Mouse (Mus musculus) bone marrow, adult 2 months (tissue): ENCODE results near the gene Morn3. TPM values are rescaled to one million over a fixed set of nuclear protein-coding genes. Genes with fewer than 3 reads are reported as not detected.

Experiments
- H3K27ac ChIP-seq: fragments of 200-500 bp; 2 replicates; pipeline ENCODE4 v1.5.1; 2012; ENCODE audit warnings: low read depth, mild to moderate bottlenecking, control low read depth, inconsistent platforms, low read length; ENCODE audit not compliant: control insufficient read depth, poor library complexity, insufficient read depth
- H3K4me1 ChIP-seq: fragments of 200-500 bp; 2 replicates; pipeline ENCODE4 v1.6.1; 2011; ENCODE audit warnings: low read length; ENCODE audit not compliant: control insufficient read depth, insufficient read depth
- H3K4me3 ChIP-seq: fragments of 200-500 bp; replicated peaks from 2 replicates; pipeline ENCODE3; 2011; ENCODE audit warnings: mild to moderate bottlenecking, low read depth, low read length, control low read depth; ENCODE audit not compliant: control insufficient read depth
- CTCF ChIP-seq: fragments of 200-500 bp; IDR thresholded peaks from 2 replicates; pipeline ENCODE4 v1.5.1; 2011; ENCODE audit warnings: low read length, control low read depth; ENCODE audit not compliant: control insufficient read depth, insufficient read depth
- POLR2A ChIP-seq: fragments of 200-500 bp; IDR thresholded peaks from 2 replicates; pipeline ENCODE4 v1.6.1; 2011; ENCODE audit warnings: low read depth, mild to moderate bottlenecking, control low read depth, low read length, borderline replicate concordance; ENCODE audit not compliant: control insufficient read depth
- WGBS: fragments of 180-500 bp; shearing (Covaris S2); methylation state at CpG from one replicate; pipeline ENCODE4 v1.1.7; 2018; 5-methylcytosine and 5-hydroxymethylcytosine counted together
- polyA plus RNA-seq: library from polyadenylated mRNA; stranded (reverse); fragments of >200 nt; gene quantifications from 2 replicates; pipeline ENCODE4 v1.2.4, GENCODE M21; 2011; ENCODE audit warnings: low replicate concordance; ENCODE audit not compliant: missing spikeins, insufficient read depth, insufficient read length

Morn3 gene
- polyA plus RNA-seq, 1 experiment, result 5.3 TPM

DNA sequence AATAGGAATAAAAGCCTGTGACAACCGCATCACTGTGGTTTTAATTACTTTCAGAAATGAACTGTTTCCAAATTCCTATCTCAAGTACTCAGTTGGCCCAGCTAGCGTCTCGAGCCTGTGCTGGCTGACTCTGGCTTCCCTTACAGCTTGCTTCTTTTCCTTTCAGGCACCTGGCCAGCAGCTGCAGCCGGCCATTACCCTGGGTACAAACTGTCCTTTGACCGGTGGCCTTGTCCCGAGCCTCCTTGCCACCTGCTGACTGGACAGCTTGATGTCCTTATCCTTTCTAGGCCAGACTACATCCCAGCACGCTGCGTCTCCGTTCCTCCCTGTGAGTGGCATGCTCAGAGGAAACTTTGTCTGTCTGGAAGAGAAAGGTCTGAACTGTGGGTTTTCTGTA is 4.1 kb upstream of the Morn3 start:
- Histone ChIP-seq H3K4me3 (no peak overlapping the region), H3K4me1 (peaks cover 1% of the 10 kb centered on the region; the same call in 1 of the 2 replicates), H3K27ac (no peak overlapping the region)
- WGBS, result 79% methylated on average over 9 of the region's 9 CpGs
- TF ChIP-seq POLR2A (no peak), CTCF (no peak)

DNA sequence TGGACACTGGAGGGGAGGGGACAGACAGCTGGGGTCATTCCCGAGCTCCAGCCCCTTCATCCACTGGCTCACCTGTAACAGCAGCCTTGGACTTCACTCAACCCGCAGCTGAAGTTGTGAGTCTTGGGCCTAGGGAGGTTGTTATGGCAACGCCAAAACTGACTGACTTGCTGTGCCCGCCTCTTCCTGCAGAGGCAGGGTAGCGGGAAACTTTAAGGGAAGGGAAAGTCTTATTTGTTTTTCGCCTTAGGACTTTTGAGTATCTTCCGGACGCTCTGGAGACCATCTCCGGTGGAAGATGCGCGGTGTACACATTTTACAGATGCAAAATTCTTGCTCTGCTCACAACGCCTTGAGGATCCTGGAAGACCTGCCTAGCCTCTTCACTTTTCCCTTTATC is 2.5 kb upstream of the Morn3 start:
- WGBS, result 1% methylated on average over 12 of the region's 12 CpGs
- peaks cover 1% of the 10 kb centered on the region; the same call in 1 of the 2 replicates for H3K4me1 ChIP-seq
- no peak overlapping the region for H3K27ac ChIP-seq
- TF ChIP-seq POLR2A (no peak), CTCF (no peak)
- H3K4me3 ChIP-seq, result peak overlapping the region; percentile 2

DNA sequence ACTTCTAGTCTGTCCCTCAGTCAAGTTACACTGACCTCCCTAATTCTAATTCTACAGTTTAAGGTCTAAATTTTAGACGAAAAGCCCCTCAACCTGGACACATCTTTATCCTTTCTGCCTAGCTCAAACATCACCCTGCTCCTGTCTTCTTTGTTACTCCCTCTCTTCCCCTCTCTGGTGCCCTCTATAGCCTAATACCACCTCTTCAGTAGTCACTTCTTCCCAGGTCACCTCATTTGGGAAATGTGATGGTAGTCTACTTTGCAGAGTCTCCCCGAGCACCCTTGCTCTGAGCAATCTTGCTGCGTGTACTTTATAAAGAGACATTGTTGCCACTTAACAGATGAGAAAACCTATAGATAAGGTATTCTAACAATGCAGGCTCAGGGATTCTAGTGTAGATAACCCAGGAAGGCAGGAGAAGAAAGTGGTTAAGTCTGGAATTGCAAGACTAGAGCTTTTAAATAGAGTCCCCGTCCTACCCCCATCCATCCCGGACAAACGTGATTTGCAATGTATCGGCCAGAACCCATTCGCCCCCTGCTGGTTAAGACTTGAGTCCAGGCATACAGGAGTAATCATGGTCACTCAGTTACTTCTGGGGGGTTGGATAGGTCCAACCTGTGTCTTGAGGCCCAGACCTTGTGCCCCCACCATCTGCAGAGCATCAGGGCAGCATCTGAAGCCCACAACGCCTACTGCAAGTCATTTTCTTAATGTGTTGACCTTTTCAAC is 1.1 kb downstream of the Morn3 start:
- 25% methylated on average over 9 of the region's 9 CpGs for WGBS
- TF ChIP-seq CTCF (peak; percentile 74), POLR2A (no peak)
- Histone ChIP-seq H3K4me3 (no peak overlapping the region), H3K27ac (no peak overlapping the region), H3K4me1 (peaks cover 1% of the 10 kb centered on the region)

DNA sequence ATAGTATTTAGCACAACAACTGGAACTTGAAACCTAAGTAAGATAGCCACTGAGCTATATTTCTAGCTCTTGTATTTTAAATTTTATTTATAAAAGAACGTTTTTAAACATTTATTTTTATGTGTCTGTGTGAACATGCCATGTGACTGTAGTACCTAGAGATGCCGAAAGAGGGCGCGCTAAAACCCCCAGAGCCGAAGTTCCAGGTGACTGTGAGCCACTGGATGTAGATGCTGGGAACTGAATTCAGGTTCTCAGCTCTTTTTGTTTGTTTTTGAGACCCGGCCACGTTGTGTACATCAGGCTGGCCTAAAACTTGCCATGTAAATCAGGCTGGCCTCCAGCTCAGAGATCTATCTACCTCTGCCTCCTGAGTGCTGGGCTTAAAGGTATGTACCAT is 3.0 kb downstream of the Morn3 start:
- no peak overlapping the region for H3K4me3 ChIP-seq
- H3K27ac ChIP-seq, result no peak overlapping the region
- WGBS, result 23% methylated on average over 7 of the region's 7 CpGs
- H3K4me1 ChIP-seq, result peaks cover 3% of the 10 kb centered on the region; the same call in 1 of the 2 replicates
- TF ChIP-seq POLR2A, result no peak
- peak; percentile 56 for TF ChIP-seq CTCF

DNA sequence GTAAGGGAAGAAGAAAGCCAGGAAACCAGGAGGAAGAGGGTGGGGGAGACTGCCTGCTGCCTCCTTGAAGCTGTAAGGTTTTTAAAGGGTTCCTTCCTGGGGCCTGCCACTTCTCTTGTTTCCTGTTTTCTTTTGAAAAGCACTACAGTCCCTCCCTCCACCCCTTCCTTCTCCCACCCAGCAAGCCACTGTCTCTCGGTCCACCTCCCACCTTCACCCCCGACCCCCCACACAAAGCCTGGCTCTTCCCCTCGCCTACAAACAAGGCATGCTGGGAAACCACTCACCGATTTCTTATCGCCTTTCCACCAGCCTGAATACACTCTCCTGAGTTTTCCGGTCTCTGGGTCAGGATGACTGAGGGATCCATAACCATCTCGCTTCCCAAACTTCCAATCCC is 6.0 kb downstream of the Morn3 start:
- WGBS, result 3% methylated on average over 7 of the region's 7 CpGs
- peaks cover 7% of the 10 kb centered on the region for H3K4me1 ChIP-seq
- TF ChIP-seq CTCF (no peak), POLR2A (no peak)
- H3K4me3 ChIP-seq, result no peak overlapping the region
- no peak overlapping the region for H3K27ac ChIP-seq

DNA sequence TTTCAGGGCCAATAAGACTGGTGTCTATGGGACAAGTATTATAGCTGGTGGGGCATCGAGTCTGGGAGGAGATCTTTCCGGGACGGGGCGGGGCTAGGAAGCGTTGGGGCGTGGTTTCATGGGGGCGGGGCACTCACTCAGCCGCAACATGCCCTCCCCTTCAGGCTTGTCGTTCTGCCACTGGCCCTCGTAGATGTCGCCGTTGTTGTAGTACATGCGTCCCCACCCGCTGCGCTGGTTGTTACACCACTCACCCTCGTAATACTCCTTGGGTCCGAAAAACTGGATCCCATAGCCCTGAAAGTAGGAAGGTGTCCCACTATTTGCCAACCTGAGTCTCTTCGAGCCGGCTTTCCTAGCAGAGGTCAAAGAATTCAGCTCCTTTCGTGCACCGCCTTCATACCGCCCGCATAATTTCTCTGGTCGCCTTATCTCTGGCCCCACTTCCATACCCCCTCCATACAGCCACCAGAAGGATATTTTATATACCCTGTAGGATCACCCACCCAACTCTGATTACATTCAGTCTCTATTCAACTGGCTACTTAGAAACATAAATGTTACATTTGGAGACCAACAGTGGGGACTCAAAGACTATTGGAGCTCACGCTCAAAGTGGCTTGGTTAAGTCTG is 7.6 kb downstream of the Morn3 start:
- H3K4me1 ChIP-seq, result peaks cover 7% of the 10 kb centered on the region
- peak; percentile 79 for TF ChIP-seq POLR2A
- TF ChIP-seq CTCF, result peak; percentile 21; the same call in 1 of the 2 replicates
- WGBS, result 3% methylated on average over 25 of the region's 25 CpGs

DNA sequence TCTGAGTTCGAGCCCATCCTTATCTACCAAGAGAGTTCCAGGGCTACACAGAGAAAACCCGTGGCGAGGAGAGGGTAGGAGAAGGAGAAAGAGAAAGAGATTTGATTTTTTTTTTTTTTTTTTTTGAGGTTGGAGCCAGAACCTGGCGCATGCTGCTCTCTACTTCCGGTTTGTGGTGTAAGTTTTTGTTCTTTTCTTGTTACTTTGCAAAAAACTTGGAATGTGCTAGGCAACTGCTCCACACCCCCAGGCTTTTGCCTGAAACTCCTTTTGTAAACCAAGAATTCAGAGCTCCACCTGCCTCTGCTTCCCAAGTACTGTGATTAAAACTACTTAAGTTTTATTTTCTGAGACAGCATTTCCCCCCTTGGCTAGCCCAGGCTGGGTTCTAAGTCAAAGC is 8.7 kb downstream of the Morn3 start:
- Histone ChIP-seq H3K4me1 (peaks cover 7% of the 10 kb centered on the region), H3K27ac (no peak overlapping the region), H3K4me3 (no peak overlapping the region)
- TF ChIP-seq CTCF (no peak), POLR2A (no peak)
- WGBS, result 10% methylated on average over 5 of the region's 5 CpGs

More for the DNA sequence above, 7.6 kb downstream of the Morn3 start:
- H3K27ac ChIP-seq, result peak overlapping the region; percentile 50
- peak overlapping the region; percentile 63 for H3K4me3 ChIP-seq

DNA sequence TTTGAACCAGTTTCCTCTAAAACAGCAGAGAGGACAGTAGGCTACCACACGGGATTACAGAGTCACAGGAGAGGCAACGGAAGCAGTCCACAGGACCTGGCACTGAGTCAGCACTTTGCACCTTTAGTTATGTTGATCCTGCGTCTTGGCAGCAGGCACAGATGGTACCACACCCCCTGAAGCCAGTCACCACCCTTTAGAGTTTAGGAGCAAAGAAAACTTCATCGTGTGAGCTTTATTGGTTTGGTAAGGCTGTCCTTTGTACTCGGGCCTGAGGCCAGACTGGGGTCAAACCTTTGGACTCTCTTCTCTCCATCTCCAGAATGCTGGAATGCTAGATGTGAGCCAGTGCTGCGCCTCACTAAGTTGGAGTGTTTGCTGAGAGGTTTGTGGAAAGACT is 11.3 kb downstream of the Morn3 start:
- WGBS, result 21% methylated on average over 6 of the region's 6 CpGs
- Histone ChIP-seq H3K4me1 (peaks cover 6% of the 10 kb centered on the region), H3K4me3 (no peak overlapping the region), H3K27ac (no peak overlapping the region)
- TF ChIP-seq POLR2A, result no peak
- no peak for TF ChIP-seq CTCF

DNA sequence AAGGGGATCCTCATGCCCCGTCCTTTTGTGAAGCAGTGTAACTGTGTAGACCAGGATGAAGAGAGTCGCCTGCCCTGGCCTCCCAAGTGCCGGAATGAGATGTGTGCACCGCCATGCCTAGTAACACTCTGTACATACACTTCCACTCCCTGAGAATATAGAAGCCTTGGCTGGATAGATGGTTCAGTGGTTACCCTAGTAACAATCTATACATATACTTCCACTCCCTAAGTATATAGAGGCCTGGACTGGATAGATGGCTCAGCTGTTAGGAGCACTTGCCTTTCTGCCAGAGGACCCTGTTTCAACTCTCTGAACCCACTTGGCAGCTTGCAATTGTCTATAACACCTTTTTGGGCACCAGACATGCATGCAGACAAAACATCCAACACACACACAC is 11.7 kb downstream of the Morn3 start:
- 84% methylated on average over 4 of the region's 4 CpGs for WGBS
- Histone ChIP-seq H3K4me3 (no peak overlapping the region), H3K27ac (no peak overlapping the region), H3K4me1 (peaks cover 4% of the 10 kb centered on the region)
- TF ChIP-seq CTCF (no peak), POLR2A (no peak)
